Mouse (Mus musculus) liver, embryonic 14.5 days (tissue): ENCODE results near the gene Abat. TPM values are rescaled to one million over a fixed set of nuclear protein-coding genes. Genes with fewer than 3 reads are reported as not detected.

Source experiments
- ATAC-seq: fragments of 200-750 bp; cut with Nextera tagmentation; 2 replicates; pipeline ENCODE4 v1.8.0; 2017; ENCODE audit warnings: moderate number of reproducible peaks, mild to moderate bottlenecking, moderate library complexity; ENCODE audit not compliant: insufficient read depth
- DNase-seq, 3 experiments: peaks; one replicate each; pipeline ENCODE4 v3.0.0-alpha.2; 2012 to 2013; ENCODE audit warnings: low read depth in 3 of 3, low spot score in 3 of 3
- H3K27ac ChIP-seq: fragments of 300-500 bp; sonication (generic); 2 replicates; pipeline ENCODE4 v1.5.1; 2014; ENCODE audit warnings: moderate library complexity, mild to moderate bottlenecking, control low read depth, inconsistent platforms
- H3K27me3 ChIP-seq: fragments of 300-500 bp; sonication (generic); 2 replicates; pipeline ENCODE4 v1.6.1; 2014; ENCODE audit warnings: mild to moderate bottlenecking, low read length, moderate library complexity; ENCODE audit not compliant: control insufficient read depth, insufficient read depth
- H3K36me3 ChIP-seq: fragments of 300-500 bp; sonication (generic); replicated peaks from 2 replicates; pipeline ENCODE4 v1.6.1; 2014; ENCODE audit warnings: low read depth; ENCODE audit not compliant: control insufficient read depth, insufficient read depth
- H3K4me1 ChIP-seq, 2 experiments: fragments of 200-500 bp in 1 of 2; fragments of 300-500 bp in 1 of 2; sonication (generic) in 1 of 2; replicated peaks; 2 replicates each; pipeline ENCODE4 v1.6.1; 2012 to 2014; ENCODE audit warnings: antibody characterized with exemption in 1 of 2, inconsistent platforms in 1 of 2, low read length in 1 of 2; ENCODE audit not compliant: control insufficient read depth in 2 of 2, insufficient read depth in 2 of 2
- H3K4me2 ChIP-seq: fragments of 300-500 bp; sonication (generic); 2 replicates; pipeline ENCODE4 v1.6.1; 2014; ENCODE audit warnings: low read depth, mild to moderate bottlenecking, control low read depth, moderate library complexity
- H3K4me3 ChIP-seq, 2 experiments: fragments of 200-500 bp in 1 of 2; fragments of 300-500 bp in 1 of 2; sonication (generic) in 1 of 2; 2 replicates each; pipeline ENCODE4 v1.5.1; 2012 to 2014; ENCODE audit warnings: low read depth in 2 of 2, low read length in 2 of 2, mild to moderate bottlenecking in 2 of 2, control low read depth in 1 of 2, inconsistent platforms in 1 of 2, moderate library complexity in 1 of 2; ENCODE audit not compliant: insufficient read depth in 1 of 2
- H3K9ac ChIP-seq: fragments of 300-500 bp; sonication (generic); replicated peaks from 2 replicates; pipeline ENCODE4 v1.6.1; 2014; ENCODE audit warnings: mild to moderate bottlenecking, control low read depth, moderate library complexity
- H3K9me3 ChIP-seq: fragments of 300-500 bp; sonication (generic); 2 replicates; pipeline ENCODE4 v1.6.1; 2016; ENCODE audit warnings: low read length, mixed read lengths; ENCODE audit not compliant: control insufficient read depth
- CTCF ChIP-seq: IDR thresholded peaks from 2 replicates; pipeline ENCODE4 v1.5.1; 2016; ENCODE audit warnings: antibody characterized with exemption, low read depth, control low read depth
- EP300 ChIP-seq: IDR thresholded peaks from 2 replicates; pipeline ENCODE4 v1.6.1; 2016; ENCODE audit warnings: antibody characterized with exemption, low read depth
- WGBS: fragments of 180-500 bp; shearing (Covaris S2); extraction: QIAGEN DNeasy Blood & Tissue Kit; methylation state at CpG from one replicate; pipeline ENCODE4 v1.1.7; 2014; ENCODE audit not compliant: insufficient replicate concordance; 5-methylcytosine and 5-hydroxymethylcytosine counted together
- polyA plus RNA-seq, 2 experiments: library from polyadenylated mRNA; depleted of rRNA in 1 of 2; stranded (reverse) in 1 of 2; unstranded in 1 of 2; fragments of >200 nt; fragmentation: Nextera tagmentation in 1 of 2; extraction: Ambion mirVana in 1 of 2; gene quantifications; 2 replicates each; pipeline versions ENCODE4 v1.2.1 to v1.2.3; 2012 to 2014

The Abat gene
- polyA plus RNA-seq, 2 experiments = 12.8 to 13.7 TPM

- Histone ChIP-seq H3K4me2 (no peak overlapping the region), H3K4me3 (no peak overlapping the region), H3K27me3 (no peaks in the 10 kb centered on the region), H3K4me1 (no peaks in the 10 kb centered on the region), H3K9ac (no peak overlapping the region), H3K36me3 (peaks cover 59% of the 10 kb centered on the region), H3K9me3 (no peaks in the 10 kb centered on the region), H3K27ac (no peak overlapping the region)
- ATAC-seq (no peak), DNase-seq (no peak)
- 83% methylated on average over 6 of the region's 6 CpGs for WGBS
- no peak for TF ChIP-seq CTCF
- no peak for TF ChIP-seq EP300
These were observed 132.3 kb downstream of the Abat start for GRCm38 (mm10) chr16:8645546-8645945.

GRCm38 (mm10) chr16:8650007-8650406 is 136.8 kb downstream of the Abat start:
- 82% methylated on average over 3 of the region's 3 CpGs for WGBS

GRCm38 (mm10) chr16:8655108-8655507 is 141.9 kb downstream of the Abat start:
- peaks cover 8 to 10% of the 10 kb centered on the region in 2 experiments for H3K4me1 ChIP-seq
- no peak overlapping the region for H3K27ac ChIP-seq
- no peak overlapping the region for H3K4me2 ChIP-seq
- no peak for TF ChIP-seq EP300
- no peak for TF ChIP-seq CTCF
- no peak overlapping the region for H3K4me3 ChIP-seq
- H3K36me3 ChIP-seq = peaks cover 30% of the 10 kb centered on the region
- WGBS = 80% methylated on average over 6 of the region's 6 CpGs
- H3K9ac ChIP-seq = no peak overlapping the region
- ATAC-seq (no peak), DNase-seq (no peak)
- no peaks in the 10 kb centered on the region for H3K9me3 ChIP-seq
- no peaks in the 10 kb centered on the region for H3K27me3 ChIP-seq

More at GRCm38 (mm10) chr16:8650007-8650406, 136.8 kb downstream of the Abat start:
- peaks cover 0 to 1% of the 10 kb centered on the region in 2 experiments; a peak in 2 of 4 replicates for H3K4me1 ChIP-seq
- TF ChIP-seq CTCF = no peak
- no peak overlapping the region for H3K9ac ChIP-seq
- no peak overlapping the region for H3K27ac ChIP-seq
- no peak for DNase-seq
- H3K27me3 ChIP-seq = no peaks in the 10 kb centered on the region
- H3K9me3 ChIP-seq = no peaks in the 10 kb centered on the region
- H3K4me2 ChIP-seq = no peak overlapping the region
- no peak overlapping the region for H3K4me3 ChIP-seq
- no peak for ATAC-seq
- H3K36me3 ChIP-seq = peaks cover 45% of the 10 kb centered on the region

GRCm38 (mm10) chr16:8655599-8655998 is 142.4 kb downstream of the Abat start:
- ATAC-seq (peak; percentile 58), DNase-seq (no peak)
- Histone ChIP-seq H3K27ac (no peak overlapping the region), H3K9ac (no peak overlapping the region), H3K27me3 (no peaks in the 10 kb centered on the region), H3K9me3 (no peaks in the 10 kb centered on the region), H3K4me1 (peaks cover 8 to 10% of the 10 kb centered on the region in 2 experiments), H3K4me2 (no peak overlapping the region), H3K4me3 (no peak overlapping the region), H3K36me3 (peaks cover 33% of the 10 kb centered on the region)
- WGBS = 58% methylated on average over 9 of the region's 9 CpGs
- TF ChIP-seq EP300 = no peak
- TF ChIP-seq CTCF = peak; percentile 81

- no peak overlapping the region for H3K4me2 ChIP-seq
- H3K27me3 ChIP-seq = no peaks in the 10 kb centered on the region
- ATAC-seq = no peak
- TF ChIP-seq CTCF (no peak), EP300 (no peak)
- peaks cover 37% of the 10 kb centered on the region for H3K36me3 ChIP-seq
- no peaks in the 10 kb centered on the region for H3K9me3 ChIP-seq
- no peak for DNase-seq
- no peak overlapping the region for H3K27ac ChIP-seq
- H3K9ac ChIP-seq = no peak overlapping the region
- H3K4me3 ChIP-seq = no peak overlapping the region
- WGBS = 66% methylated on average over 2 of the region's 2 CpGs
- peaks cover 8 to 10% of the 10 kb centered on the region in 2 experiments for H3K4me1 ChIP-seq
These were observed 143.0 kb downstream of the Abat start for GRCm38 (mm10) chr16:8656256-8656655.
